Mouse (Mus musculus) CD4-positive helper T cell, adult 2 months (primary cell): Measurements from ENCODE around the gene Nkx1-1.

ENCODE experiments used
- DNase-seq: peaks from one replicate; pipeline ENCODE4 v3.0.0-alpha.2; 2012; ENCODE audit warnings: low read depth, missing footprints, low spot score

Nkx1-1 gene

GRCm38 (mm10) chr5:33433201-33434138, at the start of gene Nkx1-1:
Gene Nkx1-1 (minus strand): TSS chr5:33433976.
- DNase-seq, result no peak

GRCm38 (mm10) chr5:33481318-33481685, 47.5 kb upstream of the Nkx1-1 start:
- DNase-seq, result no peak

- DNase-seq, result no peak
Measured at GRCm38 (mm10) chr5:33480582-33481317, 47.0 kb upstream of the Nkx1-1 start.

GRCm38 (mm10) chr5:33465464-33465863, 31.7 kb upstream of the Nkx1-1 start:
- no peak for DNase-seq

- DNase-seq, result no peak
Measured at GRCm38 (mm10) chr5:33464390-33464789, 30.6 kb upstream of the Nkx1-1 start.

- DNase-seq, result no peak
Measured at GRCm38 (mm10) chr5:33459111-33459510, 25.3 kb upstream of the Nkx1-1 start.

GRCm38 (mm10) chr5:33458132-33458622, 24.4 kb upstream of the Nkx1-1 start:
- no peak for DNase-seq

- DNase-seq, result no peak
Measured at GRCm38 (mm10) chr5:33455737-33456136, 22.0 kb upstream of the Nkx1-1 start.

GRCm38 (mm10) chr5:33443794-33444193, 10.0 kb upstream of the Nkx1-1 start:
- no peak for DNase-seq

GRCm38 (mm10) chr5:33442927-33443710, 9.3 kb upstream of the Nkx1-1 start:
- peak; percentile 53 for DNase-seq

- peak; percentile 67 for DNase-seq
Measured at GRCm38 (mm10) chr5:33438214-33438613, 4.4 kb upstream of the Nkx1-1 start.

GRCm38 (mm10) chr5:33435941-33436340, 2.2 kb upstream of the Nkx1-1 start:
- DNase-seq, result peak; percentile 49

GRCm38 (mm10) chr5:33435151-33435550, 1.4 kb upstream of the Nkx1-1 start:
- DNase-seq, result no peak

- DNase-seq, result no peak
Measured at GRCm38 (mm10) chr5:33434141-33434780, 485 bp upstream of the Nkx1-1 start.

GRCm38 (mm10) chr5:33432057-33432935, 1.5 kb downstream of the Nkx1-1 start:
- no peak for DNase-seq

GRCm38 (mm10) chr5:33431173-33432005, 2.4 kb downstream of the Nkx1-1 start:
- no peak for DNase-seq

GRCm38 (mm10) chr5:33430511-33431172, 3.1 kb downstream of the Nkx1-1 start:
- DNase-seq, result no peak

- DNase-seq, result no peak
Measured at GRCm38 (mm10) chr5:33430106-33430505, 3.7 kb downstream of the Nkx1-1 start.

- DNase-seq, result no peak
Measured at GRCm38 (mm10) chr5:33427461-33427860, 6.3 kb downstream of the Nkx1-1 start.
